Mouse (Mus musculus): ENCODE data around the gene St5. TPM values are rescaled to one million over a fixed set of nuclear protein-coding genes. Genes with fewer than 3 reads are reported as not detected.

The St5 gene
- total and polyA plus RNA-seq, 3 experiments = 2.6 to 3.4 TPM; not detected in 1

GRCm38 (mm10) chr7:109484221-109484620, 219.2 kb downstream of the St5 start:
- DNase-seq (ENCODE audit: low read depth, low spot score) = no peak
- Histone ChIP-seq H3K4me3 (ENCODE audit: control insufficient read depth in 1 of 2, insufficient read depth in 1 of 2, low read depth in 2 of 2, low read length in 2 of 2) (no peak overlapping the region), H3K9ac (ENCODE audit: control insufficient read depth, low read depth, low read length, poor library complexity, severe bottlenecking) (no peak overlapping the region), H3K9me3 (replicated peaks; ENCODE audit: insufficient read depth, low read length) (no peaks in the 10 kb centered on the region), H3K27me3 (ENCODE audit: control insufficient read depth in 1 of 2, insufficient read depth in 2 of 2, low read length in 2 of 2) (no peaks in the 10 kb centered on the region; a peak in 1 of 4 replicates), H3K4me1 (ENCODE audit: control insufficient read depth in 1 of 2, insufficient read depth in 2 of 2, low read length in 2 of 2) (peaks cover 0 to 2% of the 10 kb centered on the region in 2 experiments; a peak in 1 of 4 replicates), H3K27ac (ENCODE audit: control insufficient read depth, low read depth, low read length) (no peak overlapping the region), H3K36me3 (ENCODE audit: control insufficient read depth in 1 of 2, insufficient read depth in 2 of 2, low read length in 2 of 2) (no peaks in the 10 kb centered on the region), H3K79me2 (ENCODE audit: control insufficient read depth, insufficient read depth, low read length, poor library complexity) (no peaks in the 10 kb centered on the region)
- TF ChIP-seq ELF1 (IDR thresholded peaks at IDR 0.05; ENCODE audit: low read depth, low read length) (no peak), CTCF (IDR thresholded peaks at IDR 0.05 in 2 of 3, conservative IDR thresholded peaks at IDR 0.05 in 1 of 3; ENCODE audit: control insufficient read depth in 1 of 3, insufficient read depth in 1 of 3, low read depth in 2 of 3, low read length in 3 of 3, poor library complexity in 1 of 3, severe bottlenecking in 1 of 3) (no peak), NELFE (IDR thresholded peaks at IDR 0.05; ENCODE audit: low read depth, low read length) (no peak), POLR2AphosphoS2 (IDR thresholded peaks at IDR 0.05; ENCODE audit: low read length) (no peak), EP300 (IDR thresholded peaks at IDR 0.05; ENCODE audit: low read depth in 1 of 2, low read length in 2 of 2) (no peak), TCF12 (IDR thresholded peaks at IDR 0.05; ENCODE audit: low read depth, low read length) (no peak), SMC3 (IDR thresholded peaks at IDR 0.05; ENCODE audit: low read depth, low read length) (no peak), CHD2 (IDR thresholded peaks at IDR 0.05; ENCODE audit: low read length) (no peak), USF1 (IDR thresholded peaks at IDR 0.05; ENCODE audit: low read depth, low read length) (no peak), SIN3A (IDR thresholded peaks at IDR 0.05; ENCODE audit: low read length) (no peak), MAZ (IDR thresholded peaks at IDR 0.05; ENCODE audit: low read depth, low read length) (no peak), JUND (IDR thresholded peaks at IDR 0.05; ENCODE audit: low read depth, low read length) (no peak), RAD21 (IDR thresholded peaks at IDR 0.05; ENCODE audit: low read depth, low read length) (no peak), TAL1 (IDR thresholded peaks at IDR 0.05; ENCODE audit: low read length) (no peak), MYB (IDR thresholded peaks at IDR 0.05; ENCODE audit: low read depth, low read length) (no peak), ETS1 (IDR thresholded peaks at IDR 0.05; ENCODE audit: low read depth, low read length) (no peak), KAT2A (conservative IDR thresholded peaks at IDR 0.05; ENCODE audit: low read depth, low read length) (no peak), NRF1 (IDR thresholded peaks at IDR 0.05; ENCODE audit: insufficient read depth, low read depth, low read length, poor library complexity, severe bottlenecking) (no peak)

DNA sequence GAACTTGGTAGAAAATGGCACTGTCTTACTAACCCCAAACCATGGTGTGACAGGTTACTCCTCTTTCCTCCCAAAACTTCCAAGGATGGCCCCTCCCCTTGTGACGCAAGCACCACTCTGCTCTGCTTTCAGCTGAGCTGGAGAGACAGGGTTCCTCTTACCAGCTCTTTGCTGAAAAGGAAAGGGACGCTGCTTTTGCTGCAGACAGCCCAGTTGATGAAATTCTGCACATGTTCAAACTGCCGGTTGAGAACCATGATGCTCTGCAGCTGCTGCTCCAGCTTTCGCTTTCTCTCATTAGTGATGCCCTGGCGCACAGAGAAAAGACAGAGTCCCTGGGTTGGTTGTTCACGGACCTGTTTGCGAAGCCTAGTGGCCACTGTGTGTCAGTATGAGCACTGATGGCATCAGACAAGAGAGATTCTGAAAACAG, 222.6 kb downstream of the St5 start:
- H3K27me3 ChIP-seq (ENCODE audit: control insufficient read depth in 1 of 2, insufficient read depth in 2 of 2, low read length in 2 of 2) = no peaks in the 10 kb centered on the region; a peak in 1 of 4 replicates
- H3K4me1 ChIP-seq (ENCODE audit: control insufficient read depth in 1 of 2, insufficient read depth in 2 of 2, low read length in 2 of 2) = peaks cover 0 to 2% of the 10 kb centered on the region in 2 experiments; a peak in 1 of 4 replicates
- no peaks in the 10 kb centered on the region for H3K36me3 ChIP-seq (ENCODE audit: control insufficient read depth in 1 of 2, insufficient read depth in 2 of 2, low read length in 2 of 2)
- no peak overlapping the region for H3K27ac ChIP-seq (ENCODE audit: control insufficient read depth, low read depth, low read length)
- H3K79me2 ChIP-seq (ENCODE audit: control insufficient read depth, insufficient read depth, low read length, poor library complexity) = no peaks in the 10 kb centered on the region
- no peaks in the 10 kb centered on the region for H3K9me3 ChIP-seq (replicated peaks; ENCODE audit: insufficient read depth, low read length)
- no peak for DNase-seq (ENCODE audit: low read depth, low spot score)
- H3K9ac ChIP-seq (ENCODE audit: control insufficient read depth, low read depth, low read length, poor library complexity, severe bottlenecking) = no peak overlapping the region
- no peak overlapping the region for H3K4me3 ChIP-seq (ENCODE audit: control insufficient read depth in 1 of 2, insufficient read depth in 1 of 2, low read depth in 2 of 2, low read length in 2 of 2)
- TF ChIP-seq E2F4 (IDR thresholded peaks at IDR 0.05; ENCODE audit: borderline replicate concordance, low read depth, low read length) = no peak
- no peak for TF ChIP-seq CHD2 (IDR thresholded peaks at IDR 0.05; ENCODE audit: low read length)
